Mouse (Mus musculus): ENCODE data around the gene S1pr5.
"Not testable (repeated sequence)": the region's sequence is repeated elsewhere in the genome, so short reads cannot be mapped to it uniquely, and the experiment has no call there.

S1pr5 gene

GRCm38 (mm10) chr9:21265611-21266010, 17.4 kb upstream of the S1pr5 start:
- peak; percentile 50 to 56 for DNase-seq

GRCm38 (mm10) chr9:21265000-21265561, 16.8 kb upstream of the S1pr5 start, which contains the start of gene Atg4d:
Atg4d (plus strand) TSS chr9:21265293.
- DNase-seq: peak; percentile 98 to 99

- no peak for DNase-seq
Measured at GRCm38 (mm10) chr9:21264272-21264999, 16.2 kb upstream of the S1pr5 start.

- no peak for DNase-seq
Measured at GRCm38 (mm10) chr9:21261831-21262230, 13.6 kb upstream of the S1pr5 start.

GRCm38 (mm10) chr9:21260491-21261040, 12.3 kb upstream of the S1pr5 start:
- DNase-seq: no peak

GRCm38 (mm10) chr9:21256349-21256748, 8.1 kb upstream of the S1pr5 start:
- DNase-seq: not testable (repeated sequence)

GRCm38 (mm10) chr9:21254690-21255089, 6.4 kb upstream of the S1pr5 start:
- DNase-seq: no peak

GRCm38 (mm10) chr9:21251116-21251735, 3.0 kb upstream of the S1pr5 start:
- no peak for DNase-seq

- no peak for DNase-seq
Measured at GRCm38 (mm10) chr9:21250509-21250908, 2.3 kb upstream of the S1pr5 start.

- no peak for DNase-seq
Measured at GRCm38 (mm10) chr9:21249629-21250508, 1.6 kb upstream of the S1pr5 start.

- no peak for DNase-seq
Measured at GRCm38 (mm10) chr9:21246342-21246741, 1.9 kb downstream of the S1pr5 start.

- DNase-seq: no peak
Measured at GRCm38 (mm10) chr9:21245113-21245487, 3.1 kb downstream of the S1pr5 start.

GRCm38 (mm10) chr9:21244428-21245112, 3.7 kb downstream of the S1pr5 start:
- DNase-seq: peak; percentile 44 to 59

- DNase-seq: peak in 1 of 2 experiments; percentile 36
Measured at GRCm38 (mm10) chr9:21243826-21244427, 4.3 kb downstream of the S1pr5 start.

- DNase-seq: peak; percentile 90 to 92
Measured at GRCm38 (mm10) chr9:21241343-21241742, 6.9 kb downstream of the S1pr5 start.

- DNase-seq: no peak
Measured at GRCm38 (mm10) chr9:21239465-21239848, 8.8 kb downstream of the S1pr5 start.

- peak; percentile 88 to 93 for DNase-seq
Measured at GRCm38 (mm10) chr9:21238733-21239464, 9.3 kb downstream of the S1pr5 start, which contains the start of gene Keap1. Keap1 (minus strand) TSS chr9:21239361.

- DNase-seq: peak in 1 of 2 experiments; percentile 52
Measured at GRCm38 (mm10) chr9:21238004-21238732, 10.1 kb downstream of the S1pr5 start.

GRCm38 (mm10) chr9:21237368-21238003, 10.8 kb downstream of the S1pr5 start:
- peak; percentile 43 to 60 for DNase-seq

GRCm38 (mm10) chr9:21236991-21237367, 11.3 kb downstream of the S1pr5 start:
- DNase-seq: peak in 1 of 2 experiments; percentile 38
